Mouse (Mus musculus) G1E (cell line): ENCODE results near the gene T2. TPM values are rescaled to one million over a fixed set of nuclear protein-coding genes. Genes with fewer than 3 reads are reported as not detected.

Source experiments
- ATAC-seq: 2 replicates; pipeline ENCODE4 v1.8.0; 2016; ENCODE audit warnings: mild to moderate bottlenecking; ENCODE audit not compliant: insufficient number of reproducible peaks, poor library complexity, low FRiP score, severe bottlenecking; ENCODE audit errors: extremely low read depth
- DNase-seq: peaks from one replicate; pipeline ENCODE4 v3.0.0; 2012; ENCODE audit warnings: low spot score
- H3K27me3 ChIP-seq: 2 replicates; pipeline ENCODE4 v1.6.1; 2012; ENCODE audit warnings: mild to moderate bottlenecking, low read length, inconsistent platforms; ENCODE audit not compliant: insufficient read depth
- H3K36me3 ChIP-seq: replicated peaks from 2 replicates; pipeline ENCODE3; 2012; ENCODE audit warnings: mild to moderate bottlenecking, inconsistent platforms
- H3K4me1 ChIP-seq: 2 replicates; pipeline ENCODE4 v1.6.1; 2012; ENCODE audit warnings: low read depth, low read length, inconsistent platforms, mixed read lengths; ENCODE audit not compliant: insufficient read depth
- H3K4me3 ChIP-seq: 2 replicates; pipeline ENCODE4 v1.5.1; 2012; ENCODE audit warnings: low read depth, mild to moderate bottlenecking, inconsistent platforms, low read length, moderate library complexity, mixed read lengths
- H3K9me3 ChIP-seq: replicated peaks from 2 replicates; pipeline ENCODE4 v1.6.1; 2012; ENCODE audit warnings: inconsistent platforms
- CTCF ChIP-seq: IDR thresholded peaks from 2 replicates; pipeline ENCODE4 v1.5.1; 2012; ENCODE audit warnings: low read depth, low read length, inconsistent platforms, mixed read lengths
- GATA1 ChIP-seq: IDR thresholded peaks from 2 replicates; pipeline ENCODE4 v1.6.1; 2012; ENCODE audit warnings: borderline replicate concordance, low read length, inconsistent platforms, mixed read lengths
- GATA2 ChIP-seq: IDR thresholded peaks from 2 replicates; pipeline ENCODE4 v1.6.1; 2012; ENCODE audit warnings: low read depth, low read length, inconsistent platforms, borderline replicate concordance
- POLR2AphosphoS5 ChIP-seq: IDR thresholded peaks from 2 replicates; pipeline ENCODE4 v1.6.1; 2012; ENCODE audit warnings: low read depth, low read length, inconsistent platforms; ENCODE audit not compliant: insufficient replicate concordance
- TAL1 ChIP-seq: conservative IDR thresholded peaks from 2 replicates; pipeline ENCODE4 v1.6.1; 2012; ENCODE audit warnings: low read depth, low read length, inconsistent platforms, mixed read lengths
- polyA plus RNA-seq: library from polyadenylated mRNA; stranded (reverse); fragments of >175 nt; gene quantifications from 2 replicates; pipeline ENCODE4 v1.2.3, GENCODE M21; 2012
- total RNA-seq, 2 experiments: library from RNA; stranded (forward) in 1 of 2; stranded (reverse) in 1 of 2; fragments of 200-1000 nt in 1 of 2; fragments of >200 nt in 1 of 2; fragmentation: Nextera tagmentation in 1 of 2; gene quantifications; 2 replicates each; pipeline ENCODE4 v1.2.3; 2014 to 2017

T2 gene
- total and polyA plus RNA-seq, 3 experiments: not detected

- H3K27me3 ChIP-seq: peaks cover 14% of the 10 kb centered on the region
- TF ChIP-seq GATA2 (no peak), TAL1 (no peak), POLR2AphosphoS5 (no peak), GATA1 (no peak), CTCF (no peak)
- no peaks in the 10 kb centered on the region for H3K4me1 ChIP-seq
- H3K4me3 ChIP-seq: no peak overlapping the region
- ATAC-seq (no peak), DNase-seq (no peak)
- no peaks in the 10 kb centered on the region for H3K9me3 ChIP-seq
- no peaks in the 10 kb centered on the region for H3K36me3 ChIP-seq
These were observed 5.7 kb downstream of the T2 start for GRCm38 (mm10) chr17:8361281-8362103.

- TF ChIP-seq GATA2 (no peak), TAL1 (no peak), GATA1 (no peak), CTCF (no peak), POLR2AphosphoS5 (no peak)
- Histone ChIP-seq H3K4me3 (no peak overlapping the region), H3K9me3 (no peaks in the 10 kb centered on the region), H3K4me1 (peaks cover 11% of the 10 kb centered on the region), H3K36me3 (no peaks in the 10 kb centered on the region), H3K27me3 (peaks cover 26% of the 10 kb centered on the region)
- no peak for ATAC-seq
- no peak for DNase-seq
These were observed 12.0 kb downstream of the T2 start for GRCm38 (mm10) chr17:8367514-8368480.

GRCm38 (mm10) chr17:8368570-8368969, 12.8 kb downstream of the T2 start:
- Histone ChIP-seq H3K4me1 (peaks cover 11% of the 10 kb centered on the region), H3K4me3 (no peak overlapping the region), H3K27me3 (peaks cover 26% of the 10 kb centered on the region), H3K9me3 (no peaks in the 10 kb centered on the region), H3K36me3 (no peaks in the 10 kb centered on the region)
- no peak for DNase-seq
- TF ChIP-seq CTCF: no peak
- TF ChIP-seq TAL1: no peak
- TF ChIP-seq GATA1: no peak
- TF ChIP-seq POLR2AphosphoS5: no peak
- TF ChIP-seq GATA2: no peak
- ATAC-seq: no peak

- Histone ChIP-seq H3K4me1 (peaks cover 11% of the 10 kb centered on the region), H3K36me3 (no peaks in the 10 kb centered on the region), H3K9me3 (no peaks in the 10 kb centered on the region), H3K27me3 (peaks cover 26% of the 10 kb centered on the region), H3K4me3 (no peak overlapping the region)
- TF ChIP-seq GATA2: no peak
- no peak for TF ChIP-seq TAL1
- TF ChIP-seq CTCF: no peak
- no peak for TF ChIP-seq GATA1
- no peak for TF ChIP-seq POLR2AphosphoS5
- no peak for DNase-seq
- ATAC-seq: no peak
These were observed 13.4 kb downstream of the T2 start for GRCm38 (mm10) chr17:8369171-8369570.

GRCm38 (mm10) chr17:8370634-8371229, 14.9 kb downstream of the T2 start:
- Histone ChIP-seq H3K4me1 (peaks cover 11% of the 10 kb centered on the region), H3K9me3 (no peaks in the 10 kb centered on the region), H3K4me3 (no peak overlapping the region), H3K27me3 (peaks cover 20% of the 10 kb centered on the region), H3K36me3 (no peaks in the 10 kb centered on the region)
- DNase-seq (no peak), ATAC-seq (no peak)
- TF ChIP-seq TAL1: no peak
- TF ChIP-seq GATA1: no peak
- TF ChIP-seq GATA2: no peak

GRCm38 (mm10) chr17:8371834-8372233, 16.0 kb downstream of the T2 start:
- peaks cover 11% of the 10 kb centered on the region for H3K4me1 ChIP-seq
- peaks cover 20% of the 10 kb centered on the region for H3K27me3 ChIP-seq
- ATAC-seq: peak; percentile 78
- no peaks in the 10 kb centered on the region for H3K9me3 ChIP-seq
- TF ChIP-seq TAL1: no peak
- no peak for TF ChIP-seq CTCF
- TF ChIP-seq POLR2AphosphoS5: no peak
- TF ChIP-seq GATA2: no peak
- no peak for TF ChIP-seq GATA1
- peak; percentile 72 for DNase-seq
- no peaks in the 10 kb centered on the region for H3K36me3 ChIP-seq
- H3K4me3 ChIP-seq: peak overlapping the region; percentile 64; the same call in 1 of the 2 replicates
